Mouse (Mus musculus) left cerebral cortex, adult 6 months (tissue): ENCODE results near the gene Apbb1. TPM values are rescaled to one million over a fixed set of nuclear protein-coding genes. Genes with fewer than 3 reads are reported as not detected.

Experiments
- long read RNA-seq, 2 experiments: library from polyadenylated mRNA; unstranded; transcript quantifications; one replicate each; pipeline ENCODE4 v2.0.0; 2019 to 2020
- polyA plus RNA-seq: library from polyadenylated mRNA; unstranded; fragments of <200 nt; fragmentation: Nextera tagmentation; gene quantifications from 2 replicates; pipeline ENCODE4 v1.2.3, GENCODE M21; 2021

Apbb1 gene
- polyA plus RNA-seq, result 463 and 483 TPM in 2 replicates
- long read RNA-seq, experiment 1, transcript Apbb1-217 (14 exons, 2,712 nt), result minor isoform, 25 of 4,342 reads
- long read RNA-seq, experiment 1, transcript Apbb1-201 (13 exons, 2,530 nt), result minor isoform, 97 of 4,342 reads
- long read RNA-seq, experiment 1, transcript Apbb1-214 (14 exons, 2,878 nt), result major isoform, 479 of 4,342 reads
- long read RNA-seq, experiment 1, transcript Apbb1-205 (13 exons, 1,630 nt), result minor isoform, 19 of 4,342 reads
- long read RNA-seq, experiment 1, partial matches to known transcripts, result 464 of 4,342 reads
- long read RNA-seq, experiment 1, other reads (novel, unspliced or antisense), result 3,258 of 4,342 reads
- long read RNA-seq, experiment 2, transcript Apbb1-201 (13 exons, 2,530 nt), result minor isoform, 14 of 584 reads
- long read RNA-seq, experiment 2, transcript Apbb1-217 (14 exons, 2,712 nt), result minor isoform, 5 of 584 reads
- long read RNA-seq, experiment 2, transcript Apbb1-205 (13 exons, 1,630 nt), result minor isoform, 14 of 584 reads
- long read RNA-seq, experiment 2, transcript Apbb1-214 (14 exons, 2,878 nt), result major isoform, 57 of 584 reads
- long read RNA-seq, experiment 2, partial matches to known transcripts, result 142 of 584 reads
- long read RNA-seq, experiment 2, other reads (novel, unspliced or antisense), result 352 of 584 reads

GRCm38 (mm10) chr7:105581094-105581703 is at the start of gene Apbb1:
Gene Apbb1 (minus strand): TSS chr7:105581653.

GRCm38 (mm10) chr7:105554212-105554942 is 27.1 kb downstream of the Apbb1 start, which contains the start of gene Smpd1:
Gene Smpd1 (plus strand): TSS chr7:105554360.

Other genes with a start within 250 kb of the Apbb1 start
- not detected in 2 replicates for gene Olfr690, start 247.5 kb downstream of the Apbb1 start, polyA plus RNA-seq
- not detected in 2 replicates for gene Olfr691, start 239.4 kb downstream of the Apbb1 start, polyA plus RNA-seq
- gene Olfr692, start 213.4 kb downstream of the Apbb1 start, polyA plus RNA-seq, result not detected in 2 replicates
- gene Gm5901, start 206.6 kb downstream of the Apbb1 start, polyA plus RNA-seq, result not detected in 2 replicates
- 37.5 and 41.9 TPM in 2 replicates for gene Fam160a2, start 181.6 kb downstream of the Apbb1 start, polyA plus RNA-seq
- 0.33 and 0.43 TPM in 2 replicates for gene Cnga4, start 177.1 kb downstream of the Apbb1 start, polyA plus RNA-seq
- 24.0 and 37.9 TPM in 2 replicates for gene Cckbr, start 155.9 kb downstream of the Apbb1 start, polyA plus RNA-seq
- gene Cavin3, start 99.4 kb downstream of the Apbb1 start, polyA plus RNA-seq, result 36.0 and 38.6 TPM in 2 replicates
- 91.4 and 99.7 TPM in 2 replicates for gene Smpd1, start 27.3 kb downstream of the Apbb1 start, polyA plus RNA-seq
- gene Hpx, start 18.5 kb upstream of the Apbb1 start, polyA plus RNA-seq, result 0.49 and 1.2 TPM in 2 replicates
- 37.4 and 60.6 TPM in 2 replicates for gene Trim3, start 51.9 kb upstream of the Apbb1 start, polyA plus RNA-seq
- gene Timm10b, start 58.4 kb upstream of the Apbb1 start, polyA plus RNA-seq, result 219 and 252 TPM in 2 replicates
- gene Arfip2, start 58.8 kb upstream of the Apbb1 start, polyA plus RNA-seq, result 48.2 and 50.0 TPM in 2 replicates
- gene Gm45799, start 58.9 kb upstream of the Apbb1 start, polyA plus RNA-seq, result 11.6 and 35.0 TPM in 2 replicates
- 0.26 and 0.39 TPM in 2 replicates for gene Dnhd1, start 69.2 kb upstream of the Apbb1 start, polyA plus RNA-seq
- gene Ilk, start 154.9 kb upstream of the Apbb1 start, polyA plus RNA-seq, result 53.5 and 86.9 TPM in 2 replicates
- gene Rrp8, start 155.7 kb upstream of the Apbb1 start, polyA plus RNA-seq, result 6.3 and 7.6 TPM in 2 replicates
- gene Taf10, start 162.7 kb upstream of the Apbb1 start, polyA plus RNA-seq, result 10.5 and 82.1 TPM in 2 replicates
- gene Tpp1, start 170.6 kb upstream of the Apbb1 start, polyA plus RNA-seq, result 67.3 and 125 TPM in 2 replicates
- 0.61 and 1.1 TPM in 2 replicates for gene Dchs1, start 206.0 kb upstream of the Apbb1 start, polyA plus RNA-seq
- 281 and 283 TPM in 2 replicates for gene Mrpl17, start 229.4 kb upstream of the Apbb1 start, polyA plus RNA-seq